Mouse (Mus musculus): Measurements from ENCODE around the gene Hcls1. TPM values are rescaled to one million over a fixed set of nuclear protein-coding genes. Genes with fewer than 3 reads are reported as not detected.

Hcls1 gene
- polyA plus RNA-seq (2015; fragmentation: Nextera tagmentation; extraction: Ambion mirVana): 13.8 TPM in 2 replicates

- Histone ChIP-seq H3K27me3 (ENCODE audit: control insufficient read depth, insufficient read depth, low read depth, low read length) (no peaks in the 10 kb centered on the region), H3K27ac (ENCODE audit: low read length) (peak within 1 kb of the TSS; percentile 74), H3K4me1 (ENCODE audit: control insufficient read depth, low read depth, low read length) (peaks cover 5% of the 10 kb centered on the region), H3K9me3 (replicated peaks; ENCODE audit: control insufficient read depth, low read length) (no peaks in the 10 kb centered on the region), H3K9ac (ENCODE audit: low read depth, low read length) (peak within 1 kb of the TSS; percentile 37), H3K4me3 (ENCODE audit: low read depth, low read length) (peak within 1 kb of the TSS; percentile 50), H3K4me2 (ENCODE audit: low read depth, low read length) (peak within 1 kb of the TSS; percentile 44), H3K36me3 (ENCODE audit: control insufficient read depth, insufficient read depth) (peaks cover 3% of the 10 kb centered on the region; the same call in 1 of the 2 replicates)
- ATAC-seq (ENCODE audit: low read depth): peak; percentile 44; the same call in 1 of the 2 replicates
- WGBS (ENCODE audit: insufficient replicate concordance): 26% methylated on average over 7 of the region's 7 CpGs
Observed at GRCm38 (mm10) chr16:36934841-36935620, at the start of gene Hcls1. Gene Hcls1 (plus strand): TSS chr16:36934983.

DNA sequence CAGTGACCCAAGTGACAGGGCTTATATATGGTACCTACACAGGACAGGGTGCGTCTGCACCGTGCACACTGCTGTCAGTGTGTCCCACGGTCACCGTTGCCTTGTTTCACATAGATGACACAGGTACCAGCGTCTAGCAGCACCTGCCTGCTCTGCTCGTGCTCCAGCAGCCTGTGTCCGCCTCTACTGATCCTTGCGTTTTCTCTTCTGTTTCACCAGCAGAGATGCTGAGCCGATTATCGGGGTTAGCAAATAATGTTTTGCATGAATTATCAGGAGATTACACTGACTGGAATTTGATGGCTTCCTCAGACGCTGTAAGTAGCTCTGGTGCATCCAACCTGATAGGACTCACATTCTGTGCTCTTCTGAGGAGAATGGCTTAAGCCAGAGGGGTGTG is 48.9 kb upstream of the Hcls1 start:
- Histone ChIP-seq H3K4me2 (ENCODE audit: low read depth, low read length) (no peak overlapping the region), H3K9ac (ENCODE audit: low read depth, low read length) (no peak overlapping the region), H3K4me3 (ENCODE audit: low read depth, low read length) (no peak overlapping the region), H3K9me3 (replicated peaks; ENCODE audit: control insufficient read depth, low read length) (no peaks in the 10 kb centered on the region), H3K36me3 (ENCODE audit: control insufficient read depth, insufficient read depth) (peaks cover 4% of the 10 kb centered on the region; the same call in 1 of the 2 replicates), H3K27ac (ENCODE audit: low read length) (no peak overlapping the region), H3K4me1 (ENCODE audit: control insufficient read depth, low read depth, low read length) (peaks cover 15% of the 10 kb centered on the region), H3K27me3 (ENCODE audit: control insufficient read depth, insufficient read depth, low read depth, low read length) (no peaks in the 10 kb centered on the region)
- WGBS (ENCODE audit: insufficient replicate concordance): 84% methylated on average over 11 of the region's 11 CpGs
- ATAC-seq (ENCODE audit: low read depth): no peak

DNA sequence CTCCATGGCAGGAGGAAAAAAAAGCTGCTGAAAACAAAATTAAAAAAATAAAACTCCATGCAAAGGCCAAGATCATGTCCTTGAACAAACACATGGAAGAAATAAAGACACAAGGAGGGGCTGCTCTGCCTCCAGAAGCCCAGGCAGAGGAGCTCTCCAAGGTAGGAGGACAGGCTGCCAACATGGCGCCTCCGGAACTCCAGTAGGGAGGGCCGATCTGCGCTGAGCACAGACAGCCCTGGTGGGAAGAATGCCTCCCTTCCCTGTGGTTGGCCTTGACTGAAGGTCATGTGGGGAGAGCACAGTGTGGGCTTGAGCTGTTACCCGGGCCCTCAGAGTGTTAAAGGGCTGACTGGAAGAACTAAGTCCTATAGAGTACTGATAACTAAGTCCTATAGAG is 47.2 kb upstream of the Hcls1 start:
- H3K4me3 ChIP-seq (ENCODE audit: low read depth, low read length): no peak overlapping the region
- peaks cover 4% of the 10 kb centered on the region; the same call in 1 of the 2 replicates for H3K36me3 ChIP-seq (ENCODE audit: control insufficient read depth, insufficient read depth)
- H3K27ac ChIP-seq (ENCODE audit: low read length): no peak overlapping the region
- H3K9me3 ChIP-seq (replicated peaks; ENCODE audit: control insufficient read depth, low read length): no peaks in the 10 kb centered on the region
- no peaks in the 10 kb centered on the region for H3K27me3 ChIP-seq (ENCODE audit: control insufficient read depth, insufficient read depth, low read depth, low read length)
- H3K9ac ChIP-seq (ENCODE audit: low read depth, low read length): no peak overlapping the region
- 83% methylated on average over 5 of the region's 5 CpGs for WGBS (ENCODE audit: insufficient replicate concordance)
- H3K4me2 ChIP-seq (ENCODE audit: low read depth, low read length): no peak overlapping the region
- ATAC-seq (ENCODE audit: low read depth): no peak
- H3K4me1 ChIP-seq (ENCODE audit: control insufficient read depth, low read depth, low read length): peaks cover 26% of the 10 kb centered on the region

DNA sequence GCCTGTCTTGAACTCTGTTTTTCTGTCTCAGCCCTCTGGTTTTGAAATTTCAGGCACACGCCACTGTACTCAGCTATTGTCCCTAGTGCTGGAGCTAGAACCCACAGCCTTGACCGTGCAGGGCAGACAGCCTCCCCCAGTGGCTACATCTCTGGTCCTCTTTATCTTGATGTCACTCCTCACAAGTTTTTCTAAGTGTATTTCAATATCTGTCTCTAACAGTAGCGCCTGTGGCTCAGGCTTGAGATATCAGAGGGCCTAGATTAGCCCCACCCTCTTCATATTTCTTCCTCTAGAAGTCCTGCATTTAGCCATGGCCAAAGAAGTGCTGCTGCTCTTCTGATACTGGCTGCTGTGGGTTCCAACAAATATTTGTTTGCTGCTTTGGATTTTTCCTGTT is 44.2 kb upstream of the Hcls1 start:
- H3K4me1 ChIP-seq (ENCODE audit: control insufficient read depth, low read depth, low read length): peaks cover 40% of the 10 kb centered on the region
- peaks cover 10% of the 10 kb centered on the region for H3K36me3 ChIP-seq (ENCODE audit: control insufficient read depth, insufficient read depth)
- peak; percentile 94 for ATAC-seq (ENCODE audit: low read depth)
- no peaks in the 10 kb centered on the region for H3K9me3 ChIP-seq (replicated peaks; ENCODE audit: control insufficient read depth, low read length)
- 30% methylated on average over 3 of the region's 3 CpGs for WGBS (ENCODE audit: insufficient replicate concordance)
- H3K4me3 ChIP-seq (ENCODE audit: low read depth, low read length): peak overlapping the region; percentile 31
- peak overlapping the region; percentile 94 for H3K27ac ChIP-seq (ENCODE audit: low read length)
- H3K4me2 ChIP-seq (ENCODE audit: low read depth, low read length): peak overlapping the region; percentile 62
- no peaks in the 10 kb centered on the region for H3K27me3 ChIP-seq (ENCODE audit: control insufficient read depth, insufficient read depth, low read depth, low read length)
- peak overlapping the region; percentile 48; the same call in 1 of the 2 replicates for H3K9ac ChIP-seq (ENCODE audit: low read depth, low read length)

- Histone ChIP-seq H3K4me1 (ENCODE audit: control insufficient read depth, low read depth, low read length) (peaks cover 40% of the 10 kb centered on the region), H3K4me3 (ENCODE audit: low read depth, low read length) (no peak overlapping the region), H3K9ac (ENCODE audit: low read depth, low read length) (peak overlapping the region; percentile 42; the same call in 1 of the 2 replicates), H3K27ac (ENCODE audit: low read length) (peak overlapping the region; percentile 94), H3K4me2 (ENCODE audit: low read depth, low read length) (peak overlapping the region; percentile 62), H3K9me3 (replicated peaks; ENCODE audit: control insufficient read depth, low read length) (no peaks in the 10 kb centered on the region), H3K36me3 (ENCODE audit: control insufficient read depth, insufficient read depth) (peaks cover 14% of the 10 kb centered on the region), H3K27me3 (ENCODE audit: control insufficient read depth, insufficient read depth, low read depth, low read length) (no peaks in the 10 kb centered on the region)
- ATAC-seq (ENCODE audit: low read depth): peak; percentile 28
- WGBS (ENCODE audit: insufficient replicate concordance): 49% methylated on average over 4 of the region's 4 CpGs
Observed at GRCm38 (mm10) chr16:36891415-36891814, 43.4 kb upstream of the Hcls1 start.

DNA sequence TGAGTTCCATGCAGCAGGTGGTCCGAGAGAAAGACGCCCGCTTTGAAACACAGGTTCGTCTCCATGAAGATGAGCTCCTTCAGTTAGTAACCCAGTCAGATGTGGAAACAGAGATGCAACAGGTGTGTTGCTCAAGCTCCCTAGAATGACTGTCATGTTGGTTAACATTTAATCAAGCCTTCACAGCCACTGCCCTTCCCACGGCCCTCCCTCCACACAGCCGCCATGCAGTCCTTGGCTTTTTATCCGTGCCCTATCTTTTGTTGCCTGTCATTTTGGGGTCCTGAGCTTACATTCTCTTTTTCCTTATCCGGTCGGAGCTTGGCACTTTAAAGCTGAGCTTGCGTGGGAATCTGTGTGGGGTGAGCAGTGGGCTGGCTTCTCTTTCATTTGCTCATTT is 41.5 kb upstream of the Hcls1 start:
- WGBS (ENCODE audit: insufficient replicate concordance): 53% methylated on average over 10 of the region's 10 CpGs
- ATAC-seq (ENCODE audit: low read depth): peak; percentile 45
- H3K36me3 ChIP-seq (ENCODE audit: control insufficient read depth, insufficient read depth): peaks cover 11% of the 10 kb centered on the region
- peak overlapping the region; percentile 26 for H3K4me2 ChIP-seq (ENCODE audit: low read depth, low read length)
- H3K4me1 ChIP-seq (ENCODE audit: control insufficient read depth, low read depth, low read length): peaks cover 47% of the 10 kb centered on the region
- H3K9ac ChIP-seq (ENCODE audit: low read depth, low read length): no peak overlapping the region
- H3K27me3 ChIP-seq (ENCODE audit: control insufficient read depth, insufficient read depth, low read depth, low read length): no peaks in the 10 kb centered on the region
- H3K4me3 ChIP-seq (ENCODE audit: low read depth, low read length): no peak overlapping the region
- peak overlapping the region; percentile 75 for H3K27ac ChIP-seq (ENCODE audit: low read length)
- no peaks in the 10 kb centered on the region for H3K9me3 ChIP-seq (replicated peaks; ENCODE audit: control insufficient read depth, low read length)

GRCm38 (mm10) chr16:36896712-36897111 is 38.1 kb upstream of the Hcls1 start:
- Histone ChIP-seq H3K27ac (ENCODE audit: low read length) (no peak overlapping the region), H3K4me1 (ENCODE audit: control insufficient read depth, low read depth, low read length) (peaks cover 25% of the 10 kb centered on the region), H3K4me2 (ENCODE audit: low read depth, low read length) (no peak overlapping the region), H3K4me3 (ENCODE audit: low read depth, low read length) (no peak overlapping the region), H3K9ac (ENCODE audit: low read depth, low read length) (no peak overlapping the region), H3K27me3 (ENCODE audit: control insufficient read depth, insufficient read depth, low read depth, low read length) (no peaks in the 10 kb centered on the region), H3K9me3 (replicated peaks; ENCODE audit: control insufficient read depth, low read length) (no peaks in the 10 kb centered on the region), H3K36me3 (ENCODE audit: control insufficient read depth, insufficient read depth) (peaks cover 18% of the 10 kb centered on the region)
- 69% methylated on average over 6 of the region's 6 CpGs for WGBS (ENCODE audit: insufficient replicate concordance)
- peak; percentile 50 for ATAC-seq (ENCODE audit: low read depth)

DNA sequence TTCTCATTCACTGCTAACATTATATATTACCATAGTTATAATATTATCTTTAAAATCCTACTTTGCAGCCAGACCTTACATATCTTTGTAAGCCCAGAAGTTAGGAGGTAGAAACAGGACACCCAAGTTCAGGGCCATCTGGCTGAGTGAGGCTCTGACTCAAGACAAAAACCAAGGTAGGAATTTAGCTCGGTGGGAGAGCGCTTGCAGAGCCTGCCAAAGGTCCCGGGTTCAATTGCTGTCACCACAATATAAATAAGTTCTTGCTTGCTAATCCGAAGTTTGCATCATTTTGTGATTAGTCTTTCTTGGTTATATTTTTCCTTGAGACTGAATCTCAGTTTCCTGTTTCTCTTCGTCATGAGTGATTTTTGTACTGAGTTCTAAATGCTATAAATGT is 31.6 kb upstream of the Hcls1 start:
- no peak overlapping the region for H3K9ac ChIP-seq (ENCODE audit: low read depth, low read length)
- no peaks in the 10 kb centered on the region for H3K9me3 ChIP-seq (replicated peaks; ENCODE audit: control insufficient read depth, low read length)
- H3K27me3 ChIP-seq (ENCODE audit: control insufficient read depth, insufficient read depth, low read depth, low read length): no peaks in the 10 kb centered on the region
- H3K4me3 ChIP-seq (ENCODE audit: low read depth, low read length): no peak overlapping the region
- H3K36me3 ChIP-seq (ENCODE audit: control insufficient read depth, insufficient read depth): peaks cover 11% of the 10 kb centered on the region
- H3K4me1 ChIP-seq (ENCODE audit: control insufficient read depth, low read depth, low read length): no peaks in the 10 kb centered on the region
- no peak for ATAC-seq (ENCODE audit: low read depth)
- no peak overlapping the region for H3K4me2 ChIP-seq (ENCODE audit: low read depth, low read length)
- 84% methylated on average over 5 of the region's 5 CpGs for WGBS (ENCODE audit: insufficient replicate concordance)
- no peak overlapping the region for H3K27ac ChIP-seq (ENCODE audit: low read length)

DNA sequence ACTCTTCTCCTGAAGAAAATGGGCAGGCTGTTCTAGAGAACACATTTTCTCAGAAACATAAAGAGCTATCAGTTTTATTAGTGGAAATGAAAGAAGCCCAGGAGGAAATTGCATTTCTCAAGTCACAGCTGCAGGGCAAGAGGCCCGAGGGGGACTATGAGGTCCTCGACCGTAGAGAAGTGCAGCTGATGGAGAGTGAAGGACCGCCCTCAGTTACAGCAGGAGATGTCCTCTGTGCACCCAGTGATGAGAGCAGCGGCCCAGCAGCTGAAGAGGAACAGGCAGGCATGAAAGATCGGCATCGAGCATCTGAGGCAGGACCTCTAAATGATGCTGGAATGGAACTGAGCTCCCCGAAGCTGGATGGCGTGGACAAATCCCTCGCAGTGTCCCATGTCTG is 22.9 kb upstream of the Hcls1 start:
- no peak for ATAC-seq (ENCODE audit: low read depth)
- Histone ChIP-seq H3K9ac (ENCODE audit: low read depth, low read length) (no peak overlapping the region), H3K4me3 (ENCODE audit: low read depth, low read length) (no peak overlapping the region), H3K36me3 (ENCODE audit: control insufficient read depth, insufficient read depth) (peaks cover 16% of the 10 kb centered on the region), H3K27me3 (ENCODE audit: control insufficient read depth, insufficient read depth, low read depth, low read length) (no peaks in the 10 kb centered on the region), H3K4me1 (ENCODE audit: control insufficient read depth, low read depth, low read length) (no peaks in the 10 kb centered on the region), H3K9me3 (replicated peaks; ENCODE audit: control insufficient read depth, low read length) (no peaks in the 10 kb centered on the region), H3K4me2 (ENCODE audit: low read depth, low read length) (no peak overlapping the region), H3K27ac (ENCODE audit: low read length) (no peak overlapping the region)
- 86% methylated on average over 10 of the region's 10 CpGs for WGBS (ENCODE audit: insufficient replicate concordance)

Measured in liver, embryonic 16.5 days (tissue).